Mouse (Mus musculus): ENCODE results near the gene Rnf185.

Gene Rnf185

DNA sequence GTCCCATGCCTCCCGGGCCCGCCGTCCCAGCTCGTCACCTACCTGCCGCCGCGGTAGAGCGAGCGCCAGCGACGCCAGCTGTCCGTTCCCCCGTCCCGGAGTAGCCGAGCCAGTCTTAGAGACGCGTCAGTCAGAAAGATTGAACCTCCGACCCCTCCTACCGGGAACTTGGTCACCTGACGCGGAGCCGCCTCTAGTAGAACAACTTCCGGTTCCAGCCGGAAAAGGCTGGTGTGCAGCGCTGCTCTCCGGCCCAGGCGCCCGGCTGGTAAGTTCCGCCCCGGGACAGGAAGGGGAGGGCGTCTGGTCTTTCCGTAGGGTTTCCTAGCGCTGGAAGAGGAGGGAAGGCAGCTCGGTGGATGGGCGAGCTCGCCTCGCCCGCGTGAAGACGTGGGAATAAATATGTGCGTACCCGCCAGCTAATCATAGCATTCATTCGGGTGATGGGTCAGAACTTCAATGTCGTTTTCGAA lies at the start of gene Rnf185:
Rnf185 (minus strand) TSS at position 197 of the 473 bp plus-strand sequence.
- peak; percentile 91 for DNase-seq (ENCODE audit: low read depth, low spot score)

DNA sequence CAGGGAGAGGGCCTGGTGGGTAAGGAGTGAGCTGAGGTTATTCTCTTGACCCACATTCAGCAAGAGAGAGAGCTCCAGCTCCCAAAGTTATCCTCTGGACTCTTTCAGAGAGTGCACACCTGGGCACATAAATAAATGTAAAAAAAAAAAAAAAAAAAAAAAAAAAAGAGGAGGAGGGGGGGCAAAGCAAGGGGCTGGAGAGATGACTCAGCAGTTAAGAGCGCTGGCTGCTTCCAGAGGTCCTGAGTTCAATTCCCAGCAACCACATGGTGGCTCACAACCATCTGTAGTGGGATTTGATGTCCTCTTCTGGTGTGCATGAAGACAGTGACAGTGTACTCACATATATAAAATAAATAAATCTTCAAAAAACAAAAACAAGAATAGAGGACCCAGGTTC lies 45.1 kb upstream of the Rnf185 start:
- no peak for DNase-seq (ENCODE audit: low read depth, low spot score)

DNA sequence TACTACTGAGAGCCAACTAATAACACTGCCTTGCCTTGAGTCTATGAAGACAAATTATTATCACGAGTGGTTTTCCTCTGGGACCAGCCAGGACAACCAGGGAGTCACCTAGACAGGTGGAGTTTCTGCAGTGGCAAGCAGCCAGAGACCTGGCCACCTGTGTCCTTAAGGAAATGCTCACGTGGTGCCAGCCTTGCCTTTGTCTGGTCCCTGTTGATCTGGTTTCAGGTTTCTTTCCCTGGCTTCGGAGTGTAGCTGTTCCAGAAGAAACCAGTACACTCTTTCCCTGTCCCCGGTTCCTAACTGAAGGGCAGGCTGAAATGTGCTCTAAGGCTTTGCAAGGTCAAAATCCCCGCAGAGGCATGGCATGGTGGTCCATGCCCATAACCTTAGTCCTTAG lies 44.6 kb upstream of the Rnf185 start:
- no peak for DNase-seq (ENCODE audit: low read depth, low spot score)

DNA sequence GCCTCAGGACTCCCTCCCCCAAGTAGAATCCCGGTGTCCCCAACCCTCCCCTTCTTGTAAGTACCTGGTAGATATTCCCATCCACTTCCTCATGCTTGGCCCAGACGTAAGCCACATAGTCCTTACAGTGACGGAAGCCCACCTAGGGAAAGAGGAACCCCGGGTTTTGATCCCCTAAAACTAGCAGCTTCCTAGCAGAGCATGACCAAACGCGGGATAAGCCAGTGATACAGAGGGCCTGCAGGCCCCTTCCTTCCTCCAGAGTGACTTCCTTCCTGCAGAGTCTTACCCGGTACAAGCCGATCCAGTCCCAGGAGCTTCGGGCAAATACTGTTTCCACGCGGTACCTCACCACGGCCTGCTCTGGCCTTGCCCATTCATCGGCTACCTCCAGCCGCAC lies 43.3 kb upstream of the Rnf185 start:
- DNase-seq (ENCODE audit: low read depth, low spot score) = no peak

DNA sequence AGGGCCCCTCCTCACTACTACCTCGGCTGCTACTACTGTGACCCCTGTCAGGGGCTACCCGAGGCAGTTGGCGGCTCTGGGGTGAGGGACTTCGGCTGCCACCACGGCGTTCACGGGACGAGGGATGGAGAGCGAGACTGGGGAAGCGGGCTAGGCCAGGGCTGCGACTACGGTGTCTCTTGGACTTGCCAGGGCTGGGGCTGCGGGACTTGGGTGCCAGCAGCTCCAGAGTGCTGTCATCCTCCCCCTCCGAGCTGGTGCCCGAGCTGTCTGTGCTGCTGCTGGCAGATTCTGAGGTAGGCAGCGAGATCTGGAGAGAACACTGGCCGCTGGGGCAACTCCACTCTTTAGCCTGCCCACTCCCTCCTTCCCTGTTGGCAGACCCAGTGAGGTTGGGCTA lies 42.7 kb upstream of the Rnf185 start:
- no peak for DNase-seq (ENCODE audit: low read depth, low spot score)

DNA sequence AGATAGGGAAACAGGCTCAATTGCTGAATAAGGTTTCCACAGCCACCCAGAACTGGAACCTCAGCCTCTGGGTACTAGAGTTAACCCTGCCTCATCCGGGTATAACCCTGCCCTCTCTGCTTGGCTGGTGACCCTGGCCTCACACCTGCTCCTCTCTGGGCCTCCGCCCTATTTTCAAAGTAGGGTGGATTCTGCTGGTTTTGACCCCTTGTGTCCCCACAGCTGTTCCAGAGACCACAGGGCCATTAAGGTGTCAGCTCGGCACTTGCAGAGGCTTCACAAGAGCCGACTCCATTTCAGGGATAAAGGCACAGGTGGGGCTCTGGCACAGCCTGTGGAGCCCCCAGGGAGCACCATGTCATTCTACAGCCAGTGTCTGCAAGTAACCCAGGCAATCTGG lies 40.6 kb upstream of the Rnf185 start:
- no peak for DNase-seq (ENCODE audit: low read depth, low spot score)

DNA sequence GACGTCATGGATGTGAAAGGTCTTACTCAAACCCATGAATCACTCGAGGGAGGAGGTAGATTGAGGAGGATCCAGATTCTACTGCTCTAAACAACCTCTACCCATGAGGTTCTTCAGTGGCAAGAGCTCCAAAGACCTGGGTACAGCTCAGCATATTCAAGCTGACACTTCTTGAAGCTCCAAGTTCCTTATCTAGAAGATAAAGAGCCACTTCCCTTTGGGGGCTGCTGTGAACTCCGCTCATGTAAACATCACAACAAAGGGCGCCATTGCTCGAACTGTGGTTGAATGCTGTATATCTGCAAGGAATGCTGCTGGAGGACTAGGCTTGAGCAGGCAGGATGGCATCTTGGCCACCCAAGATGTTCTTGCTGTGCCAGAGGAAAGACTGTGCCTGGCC lies 36.9 kb upstream of the Rnf185 start:
- no peak for DNase-seq (ENCODE audit: low read depth, low spot score)

DNA sequence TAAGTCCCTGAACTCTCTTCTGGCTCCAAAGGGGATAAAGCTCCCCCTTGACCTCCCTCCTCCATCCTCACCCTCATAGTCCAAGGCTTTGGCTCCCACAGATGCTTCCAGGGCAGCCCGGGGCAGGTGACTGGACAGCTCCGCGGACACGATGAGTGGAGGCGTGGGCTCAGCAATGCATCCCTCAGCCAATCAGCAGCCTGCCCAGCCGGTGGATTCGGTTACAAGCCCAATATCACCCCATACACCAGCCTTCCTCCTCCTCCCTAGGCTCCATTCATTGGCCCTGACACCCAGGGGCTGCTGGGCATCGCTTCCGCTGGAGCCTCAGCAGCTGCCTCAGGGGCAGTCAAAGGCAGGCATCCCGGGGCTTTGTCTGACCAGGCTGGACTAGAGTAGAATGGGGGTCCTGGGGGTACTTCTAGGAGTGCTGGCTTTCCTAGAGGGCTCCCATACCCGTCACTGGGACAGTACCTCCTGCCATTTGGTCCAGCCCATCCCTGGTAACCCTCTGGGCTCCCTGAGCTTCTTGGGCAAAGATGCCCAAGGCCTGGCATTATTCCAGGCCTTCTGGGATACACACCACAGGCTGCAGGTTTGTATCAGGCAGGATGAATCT lies 35.9 kb upstream of the Rnf185 start, which contains the start of gene Pla2g3:
Pla2g3 (plus strand) TSS at position 333 of the 619 bp plus-strand sequence.
- no peak for DNase-seq (ENCODE audit: low read depth, low spot score)

DNA sequence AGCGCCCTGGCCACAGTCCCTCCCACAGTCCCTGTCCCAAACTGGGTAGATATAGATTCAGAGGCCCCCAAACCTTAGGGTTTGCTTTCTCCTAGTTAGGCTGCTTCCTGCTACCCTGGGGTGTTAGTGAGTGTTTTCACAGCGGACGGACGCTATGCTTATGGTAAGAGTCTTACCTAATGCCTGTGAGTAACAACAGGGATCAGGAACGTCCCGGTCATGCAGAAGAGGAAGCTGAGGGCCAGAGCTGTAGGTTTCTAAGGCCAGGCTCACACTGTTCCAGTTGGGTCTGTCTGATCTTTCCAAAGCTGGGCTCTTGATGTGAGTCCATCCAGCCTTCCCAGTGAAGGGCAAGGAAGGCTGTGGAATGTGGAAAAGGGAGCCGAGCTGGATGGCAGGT lies 34.2 kb upstream of the Rnf185 start:
- DNase-seq (ENCODE audit: low read depth, low spot score) = no peak

DNA sequence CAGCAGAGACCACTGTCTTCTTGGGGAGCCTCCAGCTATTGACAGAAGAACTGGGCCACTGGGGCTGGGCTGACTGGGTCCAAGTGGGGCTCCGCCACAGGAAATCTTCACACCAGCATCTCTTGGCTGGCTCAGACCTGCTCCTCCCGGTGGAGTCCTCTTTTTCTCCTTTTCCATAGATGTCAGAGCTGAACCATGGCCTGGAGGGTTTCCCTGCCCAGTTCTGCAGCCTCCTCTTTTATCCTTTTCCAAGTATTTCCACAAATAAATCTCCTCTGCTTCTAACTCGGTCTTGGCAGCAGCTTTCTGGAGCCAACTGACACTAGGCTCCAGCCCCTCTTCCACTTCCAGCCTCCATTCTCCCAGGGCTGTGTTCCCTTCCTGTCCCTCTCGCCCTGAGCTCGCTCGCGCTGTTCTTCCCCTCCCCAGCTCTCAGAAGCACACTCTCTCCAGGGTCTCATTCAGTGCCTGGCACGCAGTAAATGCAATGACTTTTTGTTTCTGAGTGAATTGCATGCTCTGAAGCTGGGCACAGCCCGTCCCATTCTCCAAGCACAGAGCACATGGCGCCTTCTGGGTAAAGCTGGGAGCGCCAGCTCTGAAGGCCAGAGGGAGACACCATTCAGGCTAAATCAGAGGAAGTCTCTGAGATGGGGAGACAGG lies 31.9 kb upstream of the Rnf185 start:
- no peak for DNase-seq (ENCODE audit: low read depth, low spot score)

DNA sequence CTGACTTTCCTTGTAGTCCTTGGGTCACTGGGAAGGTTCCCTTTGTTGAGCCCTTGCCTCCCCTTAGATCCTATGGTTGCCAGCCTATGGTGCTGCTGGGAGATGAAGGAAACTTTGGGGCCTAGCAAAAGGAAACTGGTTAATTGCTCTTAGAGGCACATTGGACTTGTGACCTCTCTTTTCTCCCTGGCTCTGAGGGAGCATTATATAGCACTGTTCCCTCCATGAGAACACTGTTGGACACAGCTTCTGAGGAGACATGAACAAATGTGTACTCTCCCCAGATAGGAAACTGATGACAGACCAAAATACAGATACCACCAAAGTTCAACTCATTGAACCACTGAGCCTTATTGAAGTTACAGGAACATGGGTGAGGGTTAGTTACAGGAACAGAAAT lies 23.3 kb upstream of the Rnf185 start:
- DNase-seq (ENCODE audit: low read depth, low spot score) = no peak

DNA sequence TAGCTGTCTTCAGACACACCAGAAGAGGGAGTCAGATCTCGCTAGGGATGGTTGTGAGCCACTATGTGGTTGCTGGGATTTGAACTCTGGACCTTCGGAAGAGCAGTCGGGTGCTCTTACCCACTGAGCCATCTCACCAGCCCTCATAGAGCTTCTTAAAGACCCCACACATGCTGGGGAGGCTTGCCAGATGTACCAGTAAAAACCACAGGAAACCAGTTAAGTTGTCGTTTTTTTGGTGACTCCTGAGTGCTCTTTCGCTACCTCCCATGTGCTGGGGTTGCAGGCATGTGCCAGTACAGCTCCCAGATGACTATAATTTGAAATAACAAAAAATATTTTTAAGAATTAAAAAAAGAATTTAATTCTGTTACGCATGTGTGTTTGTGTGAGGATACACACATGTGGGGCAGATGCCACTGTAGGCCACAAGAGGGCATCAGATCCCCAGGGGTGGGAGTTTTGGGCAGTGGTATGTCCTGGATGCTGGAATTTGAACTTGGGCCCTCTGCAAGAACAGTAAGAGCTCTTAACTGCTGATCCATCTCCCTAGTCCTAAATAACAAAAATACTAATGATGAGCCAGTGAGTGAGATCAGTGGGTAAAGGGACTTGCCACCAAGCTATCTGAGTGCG lies 22.4 kb upstream of the Rnf185 start:
- no peak for DNase-seq (ENCODE audit: low read depth, low spot score)

DNA sequence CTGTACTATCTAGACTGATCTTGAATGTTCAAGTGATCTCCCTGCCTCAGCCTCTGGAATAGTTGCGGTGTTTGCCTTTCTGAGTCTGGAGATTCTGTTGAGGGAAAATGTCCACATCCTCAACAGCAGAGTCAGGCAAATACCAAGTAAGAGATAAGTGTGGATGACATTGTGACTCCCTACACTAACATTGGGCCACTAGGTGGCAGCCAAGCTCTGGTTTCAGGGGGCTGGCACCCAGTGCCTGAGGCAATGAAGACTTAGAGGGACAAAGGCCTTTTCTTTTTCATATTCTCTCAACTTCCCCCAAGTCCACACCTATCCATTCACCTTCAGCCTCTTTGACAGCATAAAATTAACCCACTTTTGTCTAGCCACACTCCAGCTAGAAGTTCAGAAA lies 20.3 kb upstream of the Rnf185 start:
- peak; percentile 32 for DNase-seq (ENCODE audit: low read depth, low spot score)

DNA sequence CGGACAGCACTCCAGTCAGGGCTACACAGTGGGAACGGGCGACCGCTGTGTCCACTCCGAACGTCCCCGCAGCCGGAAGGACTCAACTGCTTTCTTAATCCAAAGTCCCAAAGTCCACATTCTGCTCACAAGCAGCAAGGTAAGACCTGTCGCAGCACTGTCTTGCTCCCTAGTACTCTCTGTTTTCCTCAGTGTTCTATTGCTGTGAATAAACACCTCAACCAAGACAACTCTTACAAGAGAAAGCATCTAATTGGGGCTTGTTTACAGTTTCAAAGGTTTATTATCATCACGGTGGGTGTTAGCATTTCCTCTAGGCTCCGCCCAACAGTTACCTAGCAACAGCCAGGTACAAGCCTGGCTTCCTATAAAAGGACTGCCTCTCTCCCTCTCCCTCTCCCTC lies 19.3 kb upstream of the Rnf185 start:
- DNase-seq (ENCODE audit: low read depth, low spot score) = no peak

DNA sequence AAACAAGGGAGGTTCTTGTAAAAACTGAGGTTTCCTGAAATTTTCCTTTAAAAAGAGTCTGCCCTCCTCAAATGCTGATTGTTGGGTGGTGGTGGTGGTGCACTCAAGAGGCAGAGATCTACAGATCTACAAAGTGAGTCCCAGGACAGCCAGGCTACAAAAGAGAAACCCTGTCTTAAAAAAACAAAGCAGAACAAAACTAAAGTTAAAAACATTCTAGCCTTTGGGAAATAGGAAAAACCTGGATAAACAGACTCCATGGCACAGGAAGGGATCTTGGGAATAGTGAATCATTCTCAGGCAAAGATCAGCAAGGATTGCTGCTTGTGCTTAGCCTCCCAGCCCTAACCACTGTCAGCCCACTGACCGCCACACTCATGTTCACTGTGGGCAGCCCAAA lies 10.7 kb upstream of the Rnf185 start:
- no peak for DNase-seq (ENCODE audit: low read depth, low spot score)

DNA sequence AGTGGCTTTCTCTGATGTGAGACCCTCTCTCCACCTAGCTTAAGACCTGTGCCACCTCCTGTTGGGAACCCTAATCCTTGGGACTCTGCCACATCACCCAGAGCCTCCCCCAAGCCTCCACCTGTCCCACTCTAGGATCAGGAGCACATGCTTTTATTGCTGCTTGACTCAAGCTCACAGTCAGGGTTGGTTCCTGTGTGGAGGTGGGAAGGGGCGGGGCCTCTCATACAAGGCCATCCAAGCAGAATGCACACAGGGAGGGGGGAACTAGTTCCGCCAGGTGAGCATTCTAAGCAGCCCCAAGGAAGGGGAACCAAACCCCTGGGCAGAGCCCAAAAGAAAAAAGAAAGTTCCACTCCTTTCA lies 6.9 kb upstream of the Rnf185 start:
- no peak for DNase-seq (ENCODE audit: low read depth, low spot score)

DNA sequence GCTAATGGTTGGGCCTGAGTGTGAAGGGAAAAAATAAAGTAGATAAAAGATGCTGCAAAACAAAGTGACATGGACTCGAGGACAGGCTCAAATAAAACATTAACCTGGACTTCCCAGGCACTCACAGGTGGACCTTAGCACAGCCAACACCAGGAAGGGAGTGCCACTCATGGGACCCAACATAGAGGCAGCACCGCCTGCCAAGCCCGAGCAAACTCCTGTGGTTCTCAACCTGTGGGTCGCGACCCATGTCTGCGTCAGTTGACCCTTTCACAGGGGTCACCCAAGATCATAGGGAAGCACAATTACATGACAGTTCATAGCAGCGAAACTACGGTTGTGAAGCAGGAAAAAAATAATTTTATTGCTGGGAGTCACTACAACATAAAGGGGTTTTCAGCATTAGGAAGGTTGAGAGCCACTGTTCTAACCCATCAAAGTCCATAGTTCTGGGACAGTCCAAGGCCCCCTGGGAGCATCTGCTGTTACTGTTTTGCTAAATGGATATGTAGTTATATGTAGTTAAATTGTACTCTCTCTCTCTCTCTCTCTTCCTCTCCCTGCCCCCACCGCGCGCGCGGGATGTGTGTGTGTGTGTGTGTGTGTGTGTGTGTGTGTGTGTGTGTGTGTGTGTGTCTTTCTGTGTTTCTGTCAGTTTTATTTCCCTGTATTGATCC lies 6.4 kb upstream of the Rnf185 start:
- no peak for DNase-seq (ENCODE audit: low read depth, low spot score)

DNA sequence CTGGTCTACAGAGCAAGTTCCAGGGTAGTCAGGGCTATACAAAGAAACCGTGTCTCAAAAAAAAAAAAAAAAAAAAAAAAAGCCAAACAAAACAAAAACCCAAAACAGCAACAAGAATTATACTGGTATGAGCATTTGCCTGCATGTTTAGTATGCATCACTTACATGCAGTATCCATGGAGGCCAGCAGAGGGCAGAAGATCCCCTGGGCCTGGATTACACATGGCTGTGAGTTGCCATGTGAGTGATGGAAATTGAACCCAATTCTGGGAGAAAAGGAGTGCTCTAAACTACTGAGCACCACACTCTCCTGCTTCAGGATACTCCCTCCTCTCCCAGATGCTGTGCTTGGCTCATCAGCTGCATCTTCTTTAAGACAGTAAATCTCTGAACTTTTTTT lies 4.2 kb upstream of the Rnf185 start:
- peak; percentile 35 for DNase-seq (ENCODE audit: low read depth, low spot score)

DNA sequence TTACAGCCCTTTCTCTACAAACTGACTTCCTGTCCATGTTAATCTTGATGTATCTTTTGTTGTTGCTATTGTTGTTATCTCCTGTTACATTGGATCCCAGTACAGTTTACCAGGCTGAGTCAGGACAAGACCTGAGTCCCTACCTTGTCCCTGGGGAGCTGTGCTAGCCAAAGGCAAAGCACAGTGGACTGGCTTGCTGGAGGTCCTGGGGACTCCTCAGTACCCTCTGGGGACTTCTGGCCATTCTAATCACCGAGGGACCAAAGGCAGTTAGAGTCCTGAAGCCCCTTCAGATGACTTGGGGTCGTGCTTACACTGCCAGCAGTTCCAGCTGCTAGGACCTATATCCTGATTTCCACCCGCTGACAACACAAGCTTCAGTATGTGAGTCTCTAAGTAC lies 2.3 kb upstream of the Rnf185 start:
- no peak for DNase-seq (ENCODE audit: low read depth, low spot score)

DNA sequence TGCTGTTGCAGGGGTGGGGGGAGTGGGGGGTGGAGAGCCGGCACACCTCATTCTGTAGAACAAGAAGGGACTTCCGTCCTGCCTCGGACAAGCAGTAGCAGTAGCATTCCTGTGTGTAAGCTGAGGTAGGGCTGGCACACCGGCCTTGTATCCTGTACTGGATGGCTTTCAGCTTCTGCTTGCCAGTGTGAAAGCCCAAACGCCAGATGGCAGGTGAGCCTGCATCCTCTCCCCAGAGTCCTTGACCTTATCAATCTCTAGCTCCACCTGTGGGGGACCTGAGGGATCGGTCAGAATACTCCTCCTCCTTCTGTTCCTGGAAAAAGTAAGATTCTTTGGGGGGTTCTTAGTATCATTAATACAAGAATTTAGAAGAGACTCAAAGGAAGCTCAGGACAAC lies 1.3 kb upstream of the Rnf185 start:
- DNase-seq (ENCODE audit: low read depth, low spot score) = no peak

DNA sequence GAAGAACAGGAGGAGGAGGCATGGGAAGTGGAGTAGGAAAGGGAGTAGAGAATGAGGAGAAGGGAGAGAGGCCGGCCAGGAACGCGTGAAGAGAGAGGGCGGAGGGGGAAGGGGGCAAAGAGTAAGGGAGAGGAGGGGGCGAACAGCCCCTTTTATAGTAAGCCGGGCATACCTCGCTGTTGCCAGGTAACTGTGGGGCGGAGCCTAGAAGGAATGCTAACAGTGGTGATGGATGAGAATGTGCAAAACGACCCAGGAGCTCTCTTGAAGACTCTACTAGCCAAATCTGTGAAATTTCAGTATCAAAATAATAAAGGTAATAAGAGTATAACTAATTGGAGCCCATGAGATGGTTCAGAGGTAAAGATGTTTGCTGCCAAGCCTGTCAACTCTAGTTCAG lies 606 bp upstream of the Rnf185 start:
- DNase-seq (ENCODE audit: low read depth, low spot score) = peak; percentile 11

DNA sequence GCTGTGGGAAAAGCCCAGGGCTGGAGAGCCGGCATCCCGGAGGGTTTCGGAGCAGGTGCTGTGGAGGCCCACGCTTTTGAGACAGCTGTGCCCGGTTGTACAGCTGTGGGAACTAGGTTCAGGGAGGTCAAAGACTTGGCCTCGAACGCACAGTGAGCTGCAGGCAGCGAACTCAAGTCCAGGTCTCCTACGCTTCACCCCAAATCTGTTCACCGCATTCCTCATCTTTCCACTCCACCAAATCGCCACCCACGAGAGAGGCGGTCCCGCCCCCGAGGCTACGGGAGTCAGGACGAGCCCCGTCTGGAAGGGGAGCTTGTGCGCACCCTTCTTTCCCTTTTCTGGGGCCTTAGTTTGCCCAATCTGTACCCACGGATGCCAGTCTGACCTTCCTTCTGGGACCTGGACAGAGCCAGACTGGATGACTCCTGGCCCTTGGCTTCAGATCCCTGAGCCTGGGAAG lies 431 bp downstream of the Rnf185 start:
- no peak for DNase-seq (ENCODE audit: low read depth, low spot score)

DNA sequence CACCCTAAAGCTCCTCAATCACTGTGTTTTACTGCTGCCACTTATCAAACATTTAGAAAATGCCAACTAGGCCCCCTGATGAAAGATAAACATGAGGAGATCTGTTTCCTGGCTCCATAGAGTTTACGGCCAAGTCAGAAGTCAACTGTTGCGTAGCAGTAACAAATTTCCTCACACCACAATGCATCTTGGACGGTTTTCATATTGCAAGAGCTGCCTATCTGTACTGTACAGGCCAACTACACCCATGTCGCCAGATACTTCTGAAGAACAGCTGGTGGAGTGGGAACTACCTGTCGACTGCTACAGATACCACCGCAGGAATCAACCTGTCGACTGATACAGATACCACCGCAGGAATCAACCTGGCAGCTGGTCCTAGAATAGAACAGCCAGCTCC lies 7.3 kb downstream of the Rnf185 start:
- no peak for DNase-seq (ENCODE audit: low read depth, low spot score)
